Mouse (Mus musculus): ENCODE measurements around the gene Cwf19l2.

GRCm38 (mm10) chr9:3519178-3519577 lies 115.8 kb downstream of the Cwf19l2 start:
- TF ChIP-seq CTCF (IDR thresholded peaks at IDR 0.05; ENCODE audit: low read depth) = no peak
- TF ChIP-seq EP300 (IDR thresholded peaks at IDR 0.05; ENCODE audit: low read depth) = no peak
